Comparison of ENCODE assay signal across 8 mouse cellular contexts in genomic region chr4:86634873-86635272, GRCm38 (mm10). TPM values are rescaled to one million over a fixed set of nuclear protein-coding genes. Genes with fewer than 3 reads are reported as not detected.
DNase-seq lines count a peak whose midpoint lies in the region; ATAC-seq lines count a peak whose summit lies in the region.
"Not testable (repeated sequence)": the region's sequence is repeated elsewhere in the genome, so short reads cannot be mapped to it uniquely, and the experiment has no call there.

No protein-coding gene starts in this region.

- peak; percentile 15 for DNase-seq in cerebellum, adult 8-10 months
- DNase-seq in cerebellum, postnatal 25 days: peak; percentile 45 to 57
- DNase-seq in liver: peak; percentile 39

- H3K36me3 ChIP-seq in heart, embryonic 11.5 days (ENCODE audit: control insufficient read depth, insufficient read depth, low read length); liver, embryonic 15.5 days (replicated peaks); stomach, embryonic 16.5 days (ENCODE audit: control insufficient read depth, insufficient read depth, low read length): not testable (repeated sequence)

- ATAC-seq in cerebellum, adult (ENCODE audit: insufficient number of reproducible peaks, low FRiP score, low TSS enrichment): peak; percentile 45; the same call in 1 of the 2 replicates
- ATAC-seq in heart, embryonic 11.5 days (replicated peaks; ENCODE audit: insufficient number of reproducible peaks, low FRiP score, low TSS enrichment): peak; percentile 67
- ATAC-seq in liver, embryonic 15.5 days (ENCODE audit: insufficient read depth): peak; percentile 100
- peak; percentile 86 for ATAC-seq in megakaryocyte progenitor cell, adult 5-6 weeks (replicated peaks; ENCODE audit: poor library complexity)
- ATAC-seq in stomach, embryonic 16.5 days (ENCODE audit: insufficient read depth, low FRiP score): 0 out of 2 replicates have a peak, but pooled peaks have one; percentile 13

- H3K4me2 ChIP-seq in heart, embryonic 11.5 days; stomach, embryonic 16.5 days (ENCODE audit: low read depth, low read length): not testable (repeated sequence)
- peak overlapping the region; percentile 44 for H3K4me2 ChIP-seq in liver, embryonic 15.5 days

- not testable (repeated sequence) for H3K4me1 ChIP-seq in heart, embryonic 11.5 days (ENCODE audit: control insufficient read depth, insufficient read depth, low read length); stomach, embryonic 16.5 days (ENCODE audit: control insufficient read depth, insufficient read depth, low read length)
- H3K4me1 ChIP-seq in liver, embryonic 15.5 days (replicated peaks): peaks cover 25% of the 10 kb centered on the region

- not testable (repeated sequence) for H3K4me3 ChIP-seq in heart, embryonic 11.5 days (ENCODE audit: low read depth, low read length); liver, embryonic 15.5 days (replicated peaks); stomach, embryonic 16.5 days (replicated peaks; ENCODE audit: low read length)

- H3K9ac ChIP-seq in heart, embryonic 11.5 days (ENCODE audit: low read depth, low read length); liver, embryonic 15.5 days; stomach, embryonic 16.5 days (ENCODE audit: low read length): not testable (repeated sequence)

- not testable (repeated sequence) for H3K27ac ChIP-seq in heart, embryonic 11.5 days (ENCODE audit: low read depth, low read length); stomach, embryonic 16.5 days (ENCODE audit: low read length)
- H3K27ac ChIP-seq in liver, embryonic 15.5 days (replicated peaks): peak overlapping the region; percentile 82

- H3K9me3 ChIP-seq in heart, embryonic 11.5 days (replicated peaks; ENCODE audit: control insufficient read depth, low read length); liver, embryonic 15.5 days (replicated peaks); stomach, embryonic 16.5 days (replicated peaks; ENCODE audit: control insufficient read depth, low read length): not testable (repeated sequence)

- not testable (repeated sequence) for H3K27me3 ChIP-seq in heart, embryonic 11.5 days (ENCODE audit: control insufficient read depth, insufficient read depth, low read length); liver, embryonic 15.5 days; stomach, embryonic 16.5 days (ENCODE audit: control insufficient read depth, insufficient read depth, low read length)

RNA-seq across cellular contexts. Expression of gene Haus6, which starts 23.0 kb away (rescaled TPM):
- polyA plus RNA-seq in heart, embryonic 11.5 days (2014; fragmentation: Nextera tagmentation; extraction: Ambion mirVana): 15.5 and 16.2 TPM in 2 replicates
- 10.9 and 11.4 TPM in 2 replicates for polyA plus RNA-seq in liver, embryonic 15.5 days (2015; fragmentation: Nextera tagmentation; extraction: Ambion mirVana)
- 22.6 and 26.3 TPM in 2 replicates for total RNA-seq in megakaryocyte progenitor cell, adult 5-6 weeks (2015)
- total RNA-seq in megakaryocyte progenitor cell, adult 5-6 weeks (2017): 28.4 and 35.1 TPM in 2 replicates
- polyA plus RNA-seq in stomach, embryonic 16.5 days (2015; fragmentation: Nextera tagmentation; extraction: Ambion mirVana): 12.5 and 14.3 TPM in 2 replicates

RNA-seq across cellular contexts. Expression of gene Plin2, which starts 35.0 kb away (rescaled TPM):
- polyA plus RNA-seq in heart, embryonic 11.5 days (2014; fragmentation: Nextera tagmentation; extraction: Ambion mirVana): 65.4 and 70.4 TPM in 2 replicates
- 154 and 163 TPM in 2 replicates for polyA plus RNA-seq in liver, embryonic 15.5 days (2015; fragmentation: Nextera tagmentation; extraction: Ambion mirVana)
- total RNA-seq in megakaryocyte progenitor cell, adult 5-6 weeks (2015): 40.5 and 58.5 TPM in 2 replicates
- total RNA-seq in megakaryocyte progenitor cell, adult 5-6 weeks (2017): 75.9 and 78.3 TPM in 2 replicates
- polyA plus RNA-seq in stomach, embryonic 16.5 days (2015; fragmentation: Nextera tagmentation; extraction: Ambion mirVana): 82.0 and 83.5 TPM in 2 replicates

RNA-seq across cellular contexts. Expression of gene Rraga, which starts 59.4 kb away (rescaled TPM):
- 64.2 and 86.9 TPM in 2 replicates for polyA plus RNA-seq in heart, embryonic 11.5 days (2014; fragmentation: Nextera tagmentation; extraction: Ambion mirVana)
- 25.2 and 26.3 TPM in 2 replicates for polyA plus RNA-seq in liver, embryonic 15.5 days (2015; fragmentation: Nextera tagmentation; extraction: Ambion mirVana)
- total RNA-seq in megakaryocyte progenitor cell, adult 5-6 weeks (2015): 31.0 and 34.5 TPM in 2 replicates
- total RNA-seq in megakaryocyte progenitor cell, adult 5-6 weeks (2017): 12.4 and 12.5 TPM in 2 replicates
- polyA plus RNA-seq in stomach, embryonic 16.5 days (2015; fragmentation: Nextera tagmentation; extraction: Ambion mirVana): 117 and 125 TPM in 2 replicates

Comparison
In these comparisons a context has a peak if more than half of its experiments do, and no peak if none do; other contexts are left out.
1. ATAC-seq: peak in every context shown above with its lines; median percentile 100 in liver, embryonic 15.5 days; 86 in megakaryocyte progenitor cell, adult 5-6 weeks; 67 in heart, embryonic 11.5 days; 45 in cerebellum, adult; 13 in stomach, embryonic 16.5 days.